8 mouse cellular contexts compared by ENCODE assay signal in genomic region chr9:102933925-102934721, GRCm38 (mm10). TPM values are rescaled to one million over a fixed set of nuclear protein-coding genes. Genes with fewer than 3 reads are reported as not detected.
DNase-seq lines count a peak whose midpoint lies in the region; ATAC-seq lines count a peak whose summit lies in the region.

No protein-coding gene starts in this region.

- no peaks in the 10 kb centered on the region for H3K27me3 ChIP-seq in embryonic facial prominence, embryonic 11.5 days (ENCODE audit: control insufficient read depth, insufficient read depth, low read length)
- H3K27me3 ChIP-seq in limb, embryonic 13.5 days = no peaks in the 10 kb centered on the region
- H3K27me3 ChIP-seq in midbrain, embryonic 13.5 days = no peaks in the 10 kb centered on the region

- no peaks in the 10 kb centered on the region for H3K4me1 ChIP-seq in embryonic facial prominence, embryonic 11.5 days (ENCODE audit: control insufficient read depth, insufficient read depth, low read length)
- 0 out of 2 replicates have a peak, but pooled peaks cover 3% of the 10 kb centered on the region for H3K4me1 ChIP-seq in limb, embryonic 13.5 days
- H3K4me1 ChIP-seq in midbrain, embryonic 13.5 days (replicated peaks) = peaks cover 5% of the 10 kb centered on the region; the same call in 1 of the 2 replicates

- 48% methylated on average over 20 of the region's 20 CpGs for WGBS in embryonic facial prominence, embryonic 11.5 days
- 44% methylated on average over 20 of the region's 20 CpGs for WGBS in limb, embryonic 13.5 days
- WGBS in midbrain, embryonic 13.5 days = 54% methylated on average over 20 of the region's 20 CpGs

- H3K4me3 ChIP-seq in embryonic facial prominence, embryonic 11.5 days (ENCODE audit: low read depth, low read length) = no peak overlapping the region
- no peak overlapping the region for H3K4me3 ChIP-seq in limb, embryonic 13.5 days
- 0 out of 2 replicates have a peak overlapping the region, but pooled peaks have one; percentile 4 for H3K4me3 ChIP-seq in midbrain, embryonic 13.5 days (replicated peaks)

- H3K27ac ChIP-seq in embryonic facial prominence, embryonic 11.5 days (replicated peaks; ENCODE audit: low read depth, low read length) = no peak overlapping the region
- H3K27ac ChIP-seq in limb, embryonic 13.5 days = no peak overlapping the region
- H3K27ac ChIP-seq in midbrain, embryonic 13.5 days = no peak overlapping the region

- peak; percentile 74 for DNase-seq in heart, adult 11 months
- no peak for DNase-seq in heart, adult 18-20 months
- peak; percentile 28 for DNase-seq in embryonic facial prominence, embryonic 11.5 days (ENCODE audit: low spot score)
- no peak for DNase-seq in layer of hippocampus, adult 8-10 months (ENCODE audit: low spot score in 2 of 2)
- no peak for DNase-seq in spleen, adult 12 weeks (ENCODE audit: low spot score)

- H3K4me2 ChIP-seq in embryonic facial prominence, embryonic 11.5 days (ENCODE audit: low read depth, low read length) = peak overlapping the region; percentile 7; the same call in 1 of the 2 replicates
- peak overlapping the region; percentile 48 for H3K4me2 ChIP-seq in limb, embryonic 13.5 days (replicated peaks)
- peak overlapping the region; percentile 35 for H3K4me2 ChIP-seq in midbrain, embryonic 13.5 days (replicated peaks)

- 0 out of 2 replicates have a peak, but pooled peaks have one; percentile 44 for ATAC-seq in embryonic facial prominence, embryonic 11.5 days (replicated peaks; ENCODE audit: insufficient number of reproducible peaks, low FRiP score, low TSS enrichment, low read depth)
- no peak for ATAC-seq in limb, embryonic 13.5 days (ENCODE audit: low FRiP score, low read depth)
- no peak for ATAC-seq in midbrain, embryonic 13.5 days
- no peak for ATAC-seq in megakaryocyte, adult 5-6 weeks (ENCODE audit: poor library complexity, severe bottlenecking)

- no peaks in the 10 kb centered on the region for H3K36me3 ChIP-seq in embryonic facial prominence, embryonic 11.5 days (replicated peaks; ENCODE audit: control insufficient read depth, insufficient read depth, low read depth, low read length)
- no peaks in the 10 kb centered on the region for H3K36me3 ChIP-seq in limb, embryonic 13.5 days
- H3K36me3 ChIP-seq in midbrain, embryonic 13.5 days = no peaks in the 10 kb centered on the region

- no peak overlapping the region for H3K9ac ChIP-seq in embryonic facial prominence, embryonic 11.5 days (replicated peaks; ENCODE audit: low read length)
- no peak overlapping the region for H3K9ac ChIP-seq in limb, embryonic 13.5 days
- no peak overlapping the region; the same call in 1 of the 2 replicates for H3K9ac ChIP-seq in midbrain, embryonic 13.5 days (replicated peaks)

- H3K9me3 ChIP-seq in embryonic facial prominence, embryonic 11.5 days (replicated peaks; ENCODE audit: control insufficient read depth, low read length) = no peaks in the 10 kb centered on the region
- no peaks in the 10 kb centered on the region for H3K9me3 ChIP-seq in limb, embryonic 13.5 days
- no peaks in the 10 kb centered on the region for H3K9me3 ChIP-seq in midbrain, embryonic 13.5 days

RNA-seq across cellular contexts. Expression of gene Slco2a1, which starts 54.4 kb away (rescaled TPM):
- total RNA-seq in heart, adult 18-20 months (2021) = 1 to 10 TPM; 1.8 to 3.8 TPM
- 1.8 and 2.1 TPM in 2 replicates for polyA plus RNA-seq in embryonic facial prominence, embryonic 11.5 days (2014; fragmentation: Nextera tagmentation; extraction: Ambion mirVana)
- 2.2 and 2.5 TPM in 2 replicates for polyA plus RNA-seq in limb, embryonic 13.5 days (2015; fragmentation: Nextera tagmentation; extraction: Ambion mirVana)
- 0.81 and 0.89 TPM in 2 replicates for polyA plus RNA-seq in midbrain, embryonic 13.5 days (2015; fragmentation: Nextera tagmentation; extraction: Ambion mirVana)
- 1 to 10 TPM; 2.0 to 2.3 (median 2.3) TPM for total RNA-seq in layer of hippocampus, adult 8-10 months (2022)
- not detected in 2 replicates for total RNA-seq in megakaryocyte, adult 5-6 weeks (2015)
- total RNA-seq in megakaryocyte, adult 5-6 weeks (2017) = not detected in 2 replicates

Comparison
In these comparisons a context has a peak if more than half of its experiments do, and no peak if none do; other contexts are left out.
1. DNase-seq: peak in heart, adult 11 months (single experiment) and embryonic facial prominence, embryonic 11.5 days (single experiment); none in heart, adult 18-20 months (0 of 2), layer of hippocampus, adult 8-10 months (0 of 2) and spleen, adult 12 weeks (single experiment).
2. Peak in every context shown above with its lines, with median percentiles within 50 percentile points of each other: H3K4me2 ChIP-seq.